Mouse (Mus musculus) NIH3T3 (cell line): ENCODE measurements around the gene Ephb2.

Source experiments
- DNase-seq: peaks from one replicate; pipeline ENCODE4 v3.0.0-alpha.2; 2012; ENCODE audit warnings: low read depth

Gene Ephb2

GRCm38 (mm10) chr4:136731761-136732160 is 104.0 kb downstream of the Ephb2 start:
- DNase-seq, result peak; percentile 37

GRCm38 (mm10) chr4:136731008-136731609 is 104.7 kb downstream of the Ephb2 start:
- DNase-seq, result no peak

DNA sequence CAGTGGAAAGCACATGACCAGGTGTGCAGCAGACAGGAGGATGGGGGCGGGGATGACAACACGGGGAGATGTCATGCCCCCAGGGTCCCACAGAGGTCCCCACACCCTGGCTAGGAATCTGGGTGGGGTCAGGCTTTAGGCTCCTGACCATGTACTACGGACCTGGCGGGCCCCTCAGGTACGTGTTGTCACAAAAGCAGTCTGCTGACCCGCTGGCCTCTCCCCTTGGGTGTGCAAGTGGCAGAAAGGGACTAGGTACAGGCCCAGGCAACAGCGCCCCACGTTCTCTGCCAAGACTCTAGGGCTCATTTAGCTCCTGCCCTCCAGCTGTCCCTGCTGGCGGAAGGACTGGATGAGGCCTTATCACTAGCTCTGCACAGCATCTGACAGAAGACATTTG is 105.3 kb downstream of the Ephb2 start:
- no peak for DNase-seq

- no peak for DNase-seq
These were observed 106.2 kb downstream of the Ephb2 start for GRCm38 (mm10) chr4:136729574-136729973.

GRCm38 (mm10) chr4:136726941-136727340 is 108.8 kb downstream of the Ephb2 start:
- DNase-seq, result no peak

DNA sequence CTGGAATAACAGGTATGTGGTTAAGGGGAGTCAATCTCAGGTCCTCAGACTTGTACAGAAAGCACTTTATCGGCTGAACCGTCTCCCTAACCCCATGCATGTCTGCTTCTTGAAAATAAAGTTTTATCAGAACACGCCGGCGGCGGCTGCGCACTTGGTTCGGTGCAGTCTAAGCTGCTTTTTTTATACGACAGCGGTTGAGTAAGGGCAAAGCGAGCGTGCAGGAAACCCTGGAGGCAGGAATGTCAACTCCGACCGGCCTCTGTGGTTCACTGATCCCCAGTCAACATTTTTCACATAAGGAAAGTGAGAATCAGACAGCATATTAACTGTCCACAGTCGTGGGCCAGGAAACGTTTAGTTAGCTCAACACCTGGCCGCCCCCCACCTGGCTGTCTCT is 111.1 kb downstream of the Ephb2 start:
- peak; percentile 23 for DNase-seq

- DNase-seq, result peak; percentile 47
These were observed 113.3 kb downstream of the Ephb2 start for GRCm38 (mm10) chr4:136722361-136723082.

- no peak for DNase-seq
These were observed 113.9 kb downstream of the Ephb2 start for GRCm38 (mm10) chr4:136721937-136722336.

- no peak for DNase-seq
These were observed 115.8 kb downstream of the Ephb2 start for GRCm38 (mm10) chr4:136720025-136720424.

GRCm38 (mm10) chr4:136718193-136718986 is 117.4 kb downstream of the Ephb2 start:
- DNase-seq, result no peak

GRCm38 (mm10) chr4:136716561-136716972 is 119.2 kb downstream of the Ephb2 start:
- no peak for DNase-seq

DNA sequence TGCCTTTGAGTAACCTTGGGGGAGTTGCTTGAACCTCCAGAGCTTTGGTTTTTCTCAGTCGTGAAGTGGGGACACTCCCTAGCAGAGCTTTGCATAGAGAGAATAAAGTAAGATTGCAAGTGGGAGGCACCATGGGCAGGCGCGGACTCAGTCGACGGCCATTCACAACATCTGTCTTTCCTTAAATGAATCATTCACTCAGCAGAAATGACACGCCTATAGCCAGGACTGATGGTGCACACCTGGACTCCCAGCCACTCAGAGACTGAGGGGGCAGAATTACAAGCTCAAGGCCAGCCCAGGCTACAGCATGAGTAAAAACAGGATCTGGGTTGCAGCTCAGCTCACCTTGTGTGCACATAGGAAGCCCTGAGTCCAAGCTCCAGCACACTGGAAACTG is 121.3 kb downstream of the Ephb2 start:
- DNase-seq, result no peak

- no peak for DNase-seq
These were observed 121.9 kb downstream of the Ephb2 start for GRCm38 (mm10) chr4:136713889-136714288.

- no peak for DNase-seq
These were observed 122.4 kb downstream of the Ephb2 start for GRCm38 (mm10) chr4:136713431-136713830.

DNA sequence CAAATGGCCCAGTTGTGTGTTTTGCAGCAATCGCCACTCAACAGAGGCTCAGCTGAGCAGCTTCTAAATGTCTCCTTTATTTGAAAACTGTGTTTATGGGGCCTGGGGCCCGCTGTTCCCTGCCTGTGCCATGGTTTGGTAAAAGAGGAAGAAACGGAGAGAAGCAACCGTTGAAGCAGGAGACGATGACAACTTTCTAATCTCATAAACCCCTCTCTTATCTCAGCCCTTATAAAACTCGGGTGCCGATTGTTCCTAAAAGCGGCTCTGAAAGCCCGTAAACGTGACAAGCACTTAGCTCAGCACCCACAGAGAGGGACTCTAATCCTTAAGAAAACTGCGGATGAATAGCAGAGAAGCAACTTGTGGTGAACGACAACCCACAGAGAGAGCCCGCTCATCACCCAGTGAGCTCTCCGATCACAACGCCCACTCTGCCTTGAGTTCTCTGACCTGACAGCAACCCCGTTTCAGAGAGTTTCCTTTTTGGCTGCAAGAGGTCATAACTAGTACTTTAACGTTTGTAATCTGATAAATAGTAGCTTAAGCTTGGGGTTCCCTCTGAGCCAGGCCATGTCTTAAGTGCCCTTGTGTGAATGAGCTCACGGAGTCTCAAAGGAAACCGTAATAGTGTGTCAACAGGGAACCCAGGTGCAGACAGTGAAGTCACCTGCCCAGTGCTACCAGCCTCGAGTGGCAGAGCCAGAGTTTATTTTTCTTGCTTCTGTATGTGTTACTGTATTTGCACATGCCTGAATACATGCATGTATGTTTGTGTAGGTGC is 123.6 kb downstream of the Ephb2 start:
- no peak for DNase-seq

GRCm38 (mm10) chr4:136710345-136710744 is 125.4 kb downstream of the Ephb2 start:
- DNase-seq, result no peak

DNA sequence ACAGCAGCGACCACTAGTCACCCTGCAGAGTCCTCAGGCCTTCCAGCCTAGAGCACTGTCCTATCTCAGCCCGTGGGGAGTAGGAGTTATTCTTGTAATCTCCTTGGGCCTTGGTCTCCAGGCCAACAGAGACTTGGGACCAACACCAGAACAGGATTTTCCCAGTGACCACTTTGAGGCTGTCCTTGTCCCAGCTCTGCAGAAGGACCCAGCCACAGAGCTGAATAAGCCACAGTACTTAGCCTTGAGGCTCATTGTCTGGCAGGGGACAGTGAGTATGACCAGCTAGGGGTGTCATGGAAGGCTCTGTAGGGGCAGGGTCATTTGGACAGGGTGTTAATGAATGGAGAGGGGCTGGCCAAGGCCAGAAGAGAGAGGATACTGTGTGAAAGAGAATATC is 126.8 kb downstream of the Ephb2 start:
- no peak for DNase-seq

DNA sequence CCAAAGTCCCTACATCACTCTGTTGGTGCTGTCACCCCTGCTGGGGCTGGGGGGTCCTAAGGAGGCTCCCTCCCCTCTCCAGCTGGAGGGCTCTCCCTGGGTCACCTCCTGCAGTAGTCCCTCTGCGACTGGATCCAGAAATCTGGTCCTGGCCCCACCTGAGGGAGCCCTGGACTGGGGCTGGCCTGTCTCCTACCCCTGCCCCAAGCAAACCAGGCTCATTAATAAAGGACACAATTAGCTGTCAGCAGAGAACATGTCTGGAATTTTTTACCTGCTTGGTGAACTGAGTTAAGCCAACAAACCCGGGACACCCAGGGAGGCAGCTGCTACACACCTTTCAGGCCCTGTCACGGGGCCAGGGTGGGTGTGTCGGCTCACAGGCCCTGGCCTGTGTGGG is 129.1 kb downstream of the Ephb2 start:
- no peak for DNase-seq

DNA sequence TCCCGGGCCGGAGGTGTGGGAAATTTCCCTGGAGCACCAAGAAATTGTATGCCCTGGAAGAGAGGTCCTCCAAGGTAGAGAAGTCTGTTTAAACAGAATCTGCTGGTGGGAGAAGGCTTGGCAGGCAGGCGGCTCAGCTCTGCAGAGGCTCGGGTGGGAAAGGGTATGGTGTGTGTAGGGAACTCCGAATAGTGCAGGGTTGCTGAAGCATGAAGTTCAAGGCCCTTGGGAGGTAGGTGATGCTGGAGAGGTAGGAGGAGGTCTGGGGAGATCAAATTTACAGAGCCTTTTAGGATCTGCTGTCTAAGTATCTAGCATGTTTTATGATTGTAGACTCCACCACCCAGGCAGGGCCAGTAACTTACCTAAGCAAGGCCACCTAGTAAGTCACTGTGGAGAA is 130.7 kb downstream of the Ephb2 start:
- no peak for DNase-seq

- no peak for DNase-seq
These were observed 131.2 kb downstream of the Ephb2 start for GRCm38 (mm10) chr4:136704551-136704950.

- no peak for DNase-seq
These were observed 132.4 kb downstream of the Ephb2 start for GRCm38 (mm10) chr4:136703351-136703750.

- no peak for DNase-seq
These were observed 133.3 kb downstream of the Ephb2 start for GRCm38 (mm10) chr4:136702456-136702855.
